Comparison of ENCODE assay signal across 9 mouse cellular contexts in genomic region chr1:120331841-120332240, GRCm38 (mm10). TPM values are rescaled to one million over a fixed set of nuclear protein-coding genes. Genes with fewer than 3 reads are reported as not detected.
DNase-seq lines count a peak whose midpoint lies in the region; ATAC-seq and TF ChIP-seq lines count a peak whose summit lies in the region.
"Had no signal": no experiment of that assay in that cellular context is flagged by ENCODE, and none has a peak within 500 bp of the region (broad histone marks: within the 10 kb centered on the region; RNA-seq: fewer than 3 reads in every experiment).

No protein-coding gene starts in this region.

- no peak overlapping the region for H3K9ac ChIP-seq in heart, embryonic 12.5 days
- no peak overlapping the region for H3K9ac ChIP-seq in CH12.LX (ENCODE audit: insufficient read depth, low read depth)
- no peak overlapping the region for H3K9ac ChIP-seq in liver, postnatal 0 days (replicated peaks)
- H3K9ac ChIP-seq in forebrain, embryonic 13.5 days, result no peak overlapping the region

- H3K36me3 ChIP-seq in heart, embryonic 10.5 days, result no peaks in the 10 kb centered on the region
- no peaks in the 10 kb centered on the region for H3K36me3 ChIP-seq in heart, embryonic 12.5 days
- H3K36me3 ChIP-seq in CH12.LX (replicated peaks in 1 of 2; ENCODE audit: control insufficient read depth in 1 of 2, insufficient read depth in 1 of 2, low read length in 1 of 2), result no peaks in the 10 kb centered on the region
- H3K36me3 ChIP-seq in liver, postnatal 0 days (replicated peaks; ENCODE audit: insufficient read depth, low read length), result no peaks in the 10 kb centered on the region
- no peaks in the 10 kb centered on the region for H3K36me3 ChIP-seq in forebrain, embryonic 13.5 days (ENCODE audit: poor library complexity, severe bottlenecking)

- no peak overlapping the region for H3K27ac ChIP-seq in heart, embryonic 10.5 days
- no peak overlapping the region for H3K27ac ChIP-seq in heart, embryonic 12.5 days (ENCODE audit: poor library complexity, severe bottlenecking)
- H3K27ac ChIP-seq in CH12.LX (ENCODE audit: insufficient read depth, low read depth), result no peak overlapping the region
- H3K27ac ChIP-seq in liver, postnatal 0 days (ENCODE audit: low read depth), result no peak overlapping the region
- H3K27ac ChIP-seq in forebrain, embryonic 13.5 days, result no peak overlapping the region
- H3K27ac ChIP-seq: heart, adult 2 months had no signal

- H3K79me2 ChIP-seq in CH12.LX (replicated peaks; ENCODE audit: control insufficient read depth, extremely low read depth, insufficient read depth, poor library complexity, severe bottlenecking), result no peaks in the 10 kb centered on the region

- no peak for TF ChIP-seq CTCF in CH12.LX (conservative IDR thresholded peaks at IDR 0.05 in 1 of 2, IDR thresholded peaks at IDR 0.05 in 1 of 2; ENCODE audit: low read depth in 2 of 2, low read length in 2 of 2)
- no peak for TF ChIP-seq CTCF in liver, postnatal 0 days (IDR thresholded peaks at IDR 0.05; ENCODE audit: low read depth)

- H3K4me2 ChIP-seq in heart, embryonic 12.5 days, result no peak overlapping the region
- no peak overlapping the region for H3K4me2 ChIP-seq in CH12.LX (ENCODE audit: insufficient read depth, low read depth, poor library complexity, severe bottlenecking)
- H3K4me2 ChIP-seq in liver, postnatal 0 days (ENCODE audit: low read depth, low read length), result no peak overlapping the region
- no peak overlapping the region for H3K4me2 ChIP-seq in forebrain, embryonic 13.5 days

- peak; percentile 81 for DNase-seq in heart, embryonic 10.5 days (ENCODE audit: low spot score)
- DNase-seq in CH12.LX (ENCODE audit: extremely low read depth), result peak; percentile 21
- peak; percentile 77 for DNase-seq in embryo, embryonic 10.5 days (ENCODE audit: low spot score)
- peak; percentile 47 for DNase-seq in liver, postnatal 0 days
- DNase-seq in layer of hippocampus, postnatal 25 days (ENCODE audit: extremely low spot score in 1 of 2, low spot score in 1 of 2), result no peak
- no peak for DNase-seq in right cerebral cortex, postnatal 36 days (ENCODE audit: low spot score in 2 of 2)

- H3K4me1 ChIP-seq in heart, embryonic 10.5 days, result no peaks in the 10 kb centered on the region
- H3K4me1 ChIP-seq in heart, embryonic 12.5 days (replicated peaks), result no peaks in the 10 kb centered on the region
- H3K4me1 ChIP-seq in CH12.LX (ENCODE audit: control insufficient read depth in 1 of 2, insufficient read depth in 2 of 2), result no peaks in the 10 kb centered on the region
- H3K4me1 ChIP-seq in liver, postnatal 0 days (ENCODE audit: insufficient read depth), result no peaks in the 10 kb centered on the region
- H3K4me1 ChIP-seq in forebrain, embryonic 13.5 days, result 0 out of 2 replicates have a peak, but pooled peaks cover 4% of the 10 kb centered on the region

- dilution Hi-C loops in CH12.LX (cut with MboI; ENCODE audit: extremely low pct_ligation_motif_present, extremely low pct_unique_long_range_greater_than_20kb, low sequenced_read_pairs), result no loop called here

- no peak for TF ChIP-seq RAD21 in CH12.LX (IDR thresholded peaks at IDR 0.05; ENCODE audit: low read depth, low read length)

- no peak overlapping the region for H3K4me3 ChIP-seq in heart, embryonic 10.5 days
- no peak overlapping the region for H3K4me3 ChIP-seq in heart, embryonic 12.5 days
- H3K4me3 ChIP-seq in CH12.LX (replicated peaks in 1 of 3; ENCODE audit: low read depth in 2 of 3, low read length in 2 of 3, poor library complexity in 1 of 3), result no peak overlapping the region
- H3K4me3 ChIP-seq in liver, postnatal 0 days (ENCODE audit: low read depth, low read length), result no peak overlapping the region
- no peak overlapping the region for H3K4me3 ChIP-seq in forebrain, embryonic 13.5 days
- H3K4me3 ChIP-seq: heart, adult 2 months had no signal

- no peak for ATAC-seq in heart, embryonic 12.5 days (ENCODE audit: insufficient number of reproducible peaks, low FRiP score)
- ATAC-seq in liver, postnatal 0 days, result no peak
- no peak for ATAC-seq in forebrain, embryonic 13.5 days

- TF ChIP-seq EP300 in CH12.LX (IDR thresholded peaks at IDR 0.05; ENCODE audit: low read length), result no peak
- no peak for TF ChIP-seq EP300 in liver, postnatal 0 days (IDR thresholded peaks at IDR 0.05; ENCODE audit: low read depth)

- no peak for TF ChIP-seq POLR2A in CH12.LX (IDR thresholded peaks at IDR 0.05; ENCODE audit: low read depth, low read length)

- H3K27me3 ChIP-seq in heart, embryonic 10.5 days (ENCODE audit: insufficient read depth, poor library complexity, severe bottlenecking), result peaks cover 30% of the 10 kb centered on the region
- H3K27me3 ChIP-seq in heart, embryonic 12.5 days (replicated peaks), result peaks cover 39% of the 10 kb centered on the region
- peaks cover 32% of the 10 kb centered on the region for H3K27me3 ChIP-seq in CH12.LX (replicated peaks)
- H3K27me3 ChIP-seq in liver, postnatal 0 days (ENCODE audit: insufficient read depth, low read length), result no peaks in the 10 kb centered on the region
- H3K27me3 ChIP-seq in forebrain, embryonic 13.5 days, result peaks cover 31% of the 10 kb centered on the region

- H3K9me3 ChIP-seq in heart, embryonic 10.5 days, result no peaks in the 10 kb centered on the region
- no peaks in the 10 kb centered on the region for H3K9me3 ChIP-seq in heart, embryonic 12.5 days (replicated peaks)
- no peaks in the 10 kb centered on the region for H3K9me3 ChIP-seq in CH12.LX (replicated peaks; ENCODE audit: low read length)
- no peaks in the 10 kb centered on the region for H3K9me3 ChIP-seq in liver, postnatal 0 days (ENCODE audit: low read length)
- H3K9me3 ChIP-seq in forebrain, embryonic 13.5 days (replicated peaks), result no peaks in the 10 kb centered on the region

- WGBS in heart, embryonic 10.5 days, result 31% methylated on average over 6 of the region's 6 CpGs
- 39% methylated on average over 6 of the region's 6 CpGs for WGBS in heart, embryonic 12.5 days
- 34% methylated on average over 6 of the region's 6 CpGs for WGBS in liver, postnatal 0 days (ENCODE audit: insufficient replicate concordance)
- 38% methylated on average over 6 of the region's 6 CpGs for WGBS in forebrain, embryonic 13.5 days

- in situ Hi-C loops in CH12.LX (cut with MboI; ENCODE audit: low pct_ligation_motif_present, low pct_unique_long_range_greater_than_20kb, low sequenced_read_pairs), result no loop called here

TF ChIP-seq in CH12.LX, 34 proteins besides CTCF, POLR2A, EP300 and RAD21:
- no peak for TF ChIP-seq E2F4 (IDR thresholded peaks at IDR 0.05; ENCODE audit: insufficient replicate concordance, low read depth, low read length)

RNA-seq across cellular contexts. Expression of gene C1ql2, which starts 8.5 kb away (rescaled TPM):
- polyA plus RNA-seq in heart, embryonic 10.5 days (2016; fragmentation: Nextera tagmentation; extraction: Ambion mirVana), result not detected in 2 replicates
- polyA plus RNA-seq in heart, embryonic 12.5 days (2016; fragmentation: Nextera tagmentation; extraction: Ambion mirVana), result not detected in 2 replicates
- not detected in 2 replicates for total RNA-seq in CH12.LX (2012; rRNA removed)
- total RNA-seq in CH12.LX (2014; rRNA removed), result not detected in 2 replicates
- polyA plus RNA-seq in CH12.LX (2012; ENCODE audit: insufficient read length, low read depth), result not detected in 2 replicates
- not detected in 2 replicates for polyA plus RNA-seq in liver, postnatal 0 days (2015; fragmentation: Nextera tagmentation; extraction: Ambion mirVana)
- 10 to 100 TPM; 85.2 to 89.5 TPM for total RNA-seq in layer of hippocampus, postnatal 25 days (2021)
- 0.18 and 0.25 TPM in 2 replicates for polyA plus RNA-seq in forebrain, embryonic 13.5 days (2015; fragmentation: Nextera tagmentation; extraction: Ambion mirVana)
- total RNA-seq: heart, adult 2 months had no signal
- polyA plus RNA-seq: heart, adult 2 months had no signal

RNA-seq across cellular contexts. Expression of gene Steap3, which starts 59.3 kb away (rescaled TPM):
- polyA plus RNA-seq in heart, embryonic 10.5 days (2016; fragmentation: Nextera tagmentation; extraction: Ambion mirVana), result 14.6 and 15.7 TPM in 2 replicates
- 14.2 and 16.0 TPM in 2 replicates for polyA plus RNA-seq in heart, embryonic 12.5 days (2016; fragmentation: Nextera tagmentation; extraction: Ambion mirVana)
- total RNA-seq in CH12.LX (2012; rRNA removed) (1.6 and 2.9 TPM in 2 replicates), CH12.LX (2014; rRNA removed) (0.95 and 1.2 TPM in 2 replicates)
- polyA plus RNA-seq in CH12.LX (2012; ENCODE audit: insufficient read length, low read depth), result 7.3 and 8.0 TPM in 2 replicates
- polyA plus RNA-seq in liver, postnatal 0 days (2015; fragmentation: Nextera tagmentation; extraction: Ambion mirVana), result 27.2 TPM in 2 replicates
- total RNA-seq in layer of hippocampus, postnatal 25 days (2021), result 1 to 10 TPM; 6.9 to 7.0 TPM
- 1.3 TPM in 2 replicates for polyA plus RNA-seq in forebrain, embryonic 13.5 days (2015; fragmentation: Nextera tagmentation; extraction: Ambion mirVana)

Comparison
In these comparisons a context has a peak if more than half of its experiments do, and no peak if none do; other contexts are left out.
1. DNase-seq: peak in heart, embryonic 10.5 days (single experiment), CH12.LX (single experiment), embryo, embryonic 10.5 days (single experiment) and liver, postnatal 0 days (single experiment); none in layer of hippocampus, postnatal 25 days (0 of 2) and right cerebral cortex, postnatal 36 days (0 of 2).